Mouse (Mus musculus): ENCODE data around the gene D5Ertd579e. TPM values are rescaled to one million over a fixed set of nuclear protein-coding genes. Genes with fewer than 3 reads are reported as not detected.
A peak's percentile ranks its signal among the peaks of the same experiment; 100 is the strongest.
"Not testable (repeated sequence)": the region's sequence is repeated elsewhere in the genome, so short reads cannot be mapped to it uniquely, and the experiment has no call there.

Gene D5Ertd579e
- total RNA-seq, 2 experiments from 2014 or later = 90.2 to 105 TPM

DNA sequence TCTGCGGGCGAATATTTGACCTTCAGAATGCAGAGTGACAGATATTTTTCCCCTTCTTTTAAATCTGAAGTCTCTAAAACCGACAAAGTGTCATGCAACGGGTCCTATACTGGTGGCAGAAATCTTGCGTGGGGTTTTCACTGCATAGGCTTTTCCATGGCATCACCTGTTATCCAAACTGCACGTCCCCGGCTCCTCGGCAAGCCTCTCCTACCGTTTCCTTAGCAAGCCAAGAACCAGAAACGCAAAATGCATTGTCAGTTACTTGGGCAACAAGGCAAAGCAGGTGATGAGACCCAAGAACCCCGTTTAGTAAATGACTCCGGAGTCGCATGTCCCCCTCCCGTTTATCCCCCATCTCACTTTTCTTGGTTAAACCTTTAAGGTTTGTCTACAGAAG lies 819 bp downstream of the D5Ertd579e start:
- intact Hi-C loops (cut with DNase I) = loop anchor here (5.0 kb wide), 1 partner anchor 88 kb away; no protein-coding TSS in a partner anchor
- no peak for DNase-seq (ENCODE audit: low spot score in 2 of 2)

DNA sequence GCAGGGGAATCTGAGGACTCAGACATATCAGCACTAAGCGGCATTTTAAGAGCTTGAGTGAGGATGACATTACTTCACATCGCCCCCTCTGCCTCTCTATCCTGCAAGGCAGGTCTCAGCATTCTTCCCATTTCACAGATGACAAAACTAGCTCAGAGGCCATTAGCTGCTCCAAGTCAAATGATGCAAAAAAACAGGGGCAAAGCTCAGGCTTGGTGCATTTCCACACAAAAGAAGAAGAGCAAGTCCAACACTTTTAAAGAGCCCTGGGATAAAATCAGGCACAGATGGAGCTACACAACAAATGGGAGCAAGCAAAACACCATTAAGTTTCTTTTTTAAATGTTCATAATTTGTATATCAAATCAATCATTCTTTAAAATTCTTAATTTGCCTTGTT lies 2.2 kb downstream of the D5Ertd579e start:
- no peak for DNase-seq (ENCODE audit: low spot score in 2 of 2)
- intact Hi-C loops (cut with DNase I) = no loop called here

DNA sequence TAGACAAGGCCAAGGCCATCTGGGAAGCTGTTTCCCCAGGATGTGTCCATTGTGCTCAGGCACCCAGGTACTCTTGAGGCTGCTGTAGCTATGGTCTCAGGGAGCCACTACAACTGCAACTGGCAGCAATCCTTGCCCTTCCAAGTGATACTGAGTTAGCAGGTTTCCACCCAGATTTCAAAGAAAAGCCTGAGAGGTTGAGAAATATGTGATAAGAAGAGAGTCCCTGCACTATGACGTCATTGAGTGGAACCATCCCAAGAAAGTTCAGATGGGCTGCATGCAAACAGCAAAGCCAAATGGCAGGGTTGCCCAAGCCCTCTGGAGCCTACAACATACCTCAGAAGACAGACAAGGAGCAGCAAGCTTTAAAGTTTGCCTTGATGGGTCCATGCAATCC lies 4.4 kb downstream of the D5Ertd579e start:
- intact Hi-C loops (cut with DNase I) = no loop called here
- no peak for DNase-seq (ENCODE audit: low spot score in 2 of 2)

DNA sequence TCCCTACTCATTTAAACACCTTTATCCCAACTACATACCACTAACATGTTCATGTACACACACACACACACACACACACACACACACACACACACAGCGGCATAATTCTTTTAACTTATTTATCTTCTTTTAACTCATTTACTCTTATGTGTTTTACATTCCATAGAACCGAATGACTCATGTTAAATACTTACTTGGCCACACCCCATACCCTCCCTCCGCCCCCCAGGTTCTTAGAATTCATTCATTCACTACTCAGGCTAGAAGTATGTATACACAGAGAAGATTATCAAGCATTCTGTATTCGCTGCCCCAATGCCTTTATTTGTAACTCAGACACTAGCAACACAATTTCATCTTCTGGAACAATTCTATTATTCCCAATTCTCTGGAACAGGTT lies 10.7 kb downstream of the D5Ertd579e start:
- intact Hi-C loops (cut with DNase I) = no loop called here
- DNase-seq (ENCODE audit: low spot score in 2 of 2) = no peak

DNA sequence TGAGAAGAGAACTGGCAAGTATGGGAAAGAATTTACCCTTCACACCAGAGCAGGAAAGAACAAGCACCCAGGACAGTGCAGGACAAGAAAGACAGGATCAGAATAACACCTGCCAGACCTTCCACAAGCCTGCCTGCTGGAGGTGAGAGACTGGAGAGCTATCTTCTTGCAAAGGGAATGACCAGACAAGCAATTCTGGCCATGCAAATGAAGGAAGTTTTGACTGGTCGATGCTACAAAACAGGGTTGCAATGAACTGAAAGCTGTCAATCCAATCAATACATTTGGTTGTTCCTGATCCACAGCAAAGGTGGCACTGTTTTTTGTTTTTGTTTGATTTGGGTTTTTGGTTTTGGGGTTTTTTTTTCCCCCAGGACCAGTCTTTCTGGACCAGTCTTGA lies 12.2 kb downstream of the D5Ertd579e start:
- intact Hi-C loops (cut with DNase I) = no loop called here
- no peak for DNase-seq (ENCODE audit: low spot score in 2 of 2)

DNA sequence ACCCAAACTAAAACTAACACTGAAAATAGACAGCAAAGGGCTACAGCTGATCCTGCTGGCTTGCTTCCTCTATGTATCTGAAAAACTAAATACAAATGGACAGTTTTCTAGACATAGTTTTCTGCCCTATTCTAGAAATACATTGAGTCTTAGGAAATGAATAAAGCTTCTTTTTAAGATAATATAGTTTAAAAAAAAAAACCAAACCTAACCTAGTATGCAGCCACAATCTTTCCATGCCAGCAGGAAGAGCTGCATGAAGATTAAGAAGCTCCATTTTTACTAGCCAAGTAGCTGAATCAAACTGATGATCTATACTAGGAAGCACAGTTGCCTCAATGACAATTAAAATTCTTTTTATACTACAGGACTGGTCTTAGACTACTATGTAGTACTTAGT lies 14.6 kb downstream of the D5Ertd579e start:
- no peak for DNase-seq (ENCODE audit: low spot score in 2 of 2)
- intact Hi-C loops (cut with DNase I) = no loop called here

DNA sequence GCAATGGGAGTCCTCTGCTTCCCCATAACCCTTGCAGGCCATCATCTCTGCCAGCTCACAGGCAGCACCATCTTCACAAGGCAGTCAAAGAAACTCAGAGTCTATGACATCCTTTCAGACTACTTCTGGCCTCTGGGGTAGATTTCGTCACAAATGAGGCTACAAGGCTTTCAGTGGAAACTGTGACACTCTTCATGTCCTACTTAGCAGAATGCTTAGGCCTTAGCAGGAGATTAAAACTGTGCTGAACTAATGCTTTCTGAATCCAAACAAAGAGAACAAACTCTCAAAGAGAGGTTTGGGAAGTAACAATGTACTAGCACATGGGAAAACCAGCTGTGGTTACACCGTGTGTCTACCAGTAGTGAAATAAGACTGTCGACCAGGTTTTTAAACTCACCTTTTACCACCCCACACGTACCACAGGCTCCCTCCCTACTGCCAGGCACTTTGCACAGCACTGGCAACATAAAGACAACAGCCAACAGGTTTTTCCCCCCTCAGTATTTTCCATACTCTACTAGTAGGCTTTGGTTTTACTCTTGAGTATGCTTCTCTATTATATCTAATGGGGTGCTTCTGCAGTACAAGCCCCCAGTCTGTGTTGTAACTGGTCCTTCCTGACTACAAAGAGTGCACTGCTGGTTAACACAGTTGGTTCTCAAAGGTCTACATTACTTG lies 15.8 kb downstream of the D5Ertd579e start:
- DNase-seq (ENCODE audit: low spot score in 2 of 2) = no peak
- intact Hi-C loops (cut with DNase I) = no loop called here

DNA sequence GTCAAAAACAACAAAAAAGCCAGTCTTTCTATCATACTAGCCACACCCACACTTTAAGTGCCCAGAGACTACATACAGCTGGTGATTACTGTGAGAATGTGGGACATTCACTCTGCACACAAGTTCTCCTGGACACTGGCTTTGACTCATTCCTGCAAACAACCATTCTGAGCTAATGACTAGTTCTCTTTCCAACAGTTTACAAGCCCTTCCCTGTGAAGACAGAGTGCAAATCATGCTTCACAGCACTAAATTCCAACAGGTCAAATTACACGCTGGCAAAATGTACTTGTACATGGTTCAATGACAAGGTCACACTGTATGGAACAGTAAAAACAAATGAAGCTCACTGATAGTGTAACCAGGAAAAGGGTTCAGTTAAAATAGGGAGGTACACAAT lies 17.0 kb downstream of the D5Ertd579e start:
- DNase-seq (ENCODE audit: low spot score in 2 of 2) = no peak
- intact Hi-C loops (cut with DNase I) = no loop called here

DNA sequence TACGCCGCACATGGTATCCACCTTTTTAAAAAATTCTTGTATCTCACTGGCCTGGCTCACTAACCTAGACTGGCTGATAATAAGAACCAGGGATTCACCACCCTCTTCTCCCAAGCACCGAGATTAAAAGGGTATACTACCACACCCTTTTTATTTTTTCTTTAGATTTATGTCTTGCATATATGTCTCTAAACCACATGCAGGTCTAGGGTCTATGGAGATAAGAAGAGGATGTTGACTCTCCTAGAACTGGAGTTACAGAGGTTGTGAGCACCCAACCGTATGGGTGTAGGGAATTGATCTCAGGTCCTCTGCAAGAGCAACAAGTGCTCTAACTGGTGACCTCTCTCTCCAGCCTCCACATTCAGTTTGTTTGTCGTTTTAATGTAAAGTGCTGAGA lies 17.9 kb downstream of the D5Ertd579e start:
- DNase-seq (ENCODE audit: low spot score in 2 of 2) = no peak
- intact Hi-C loops (cut with DNase I) = no loop called here

DNA sequence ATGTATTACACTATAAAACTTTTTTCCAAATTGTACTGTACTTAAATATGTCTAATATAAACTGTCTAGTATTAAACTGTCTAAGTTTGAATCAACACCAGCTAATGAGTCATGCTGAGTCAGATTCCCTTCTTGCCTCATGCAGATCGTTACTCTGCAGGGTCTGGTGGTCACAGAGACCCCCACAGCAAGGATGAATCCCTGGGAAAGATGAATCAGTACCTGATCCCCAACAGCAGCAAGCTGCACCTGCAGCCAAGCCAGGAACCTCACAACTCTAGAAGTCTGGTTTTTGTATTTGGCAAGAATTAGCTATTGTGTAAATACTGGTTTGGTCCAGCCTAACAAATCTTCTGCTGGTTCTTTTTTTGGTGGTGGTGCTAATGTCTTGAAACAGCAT lies 20.4 kb downstream of the D5Ertd579e start:
- intact Hi-C loops (cut with DNase I) = no loop called here
- DNase-seq (ENCODE audit: low spot score in 2 of 2) = no peak

DNA sequence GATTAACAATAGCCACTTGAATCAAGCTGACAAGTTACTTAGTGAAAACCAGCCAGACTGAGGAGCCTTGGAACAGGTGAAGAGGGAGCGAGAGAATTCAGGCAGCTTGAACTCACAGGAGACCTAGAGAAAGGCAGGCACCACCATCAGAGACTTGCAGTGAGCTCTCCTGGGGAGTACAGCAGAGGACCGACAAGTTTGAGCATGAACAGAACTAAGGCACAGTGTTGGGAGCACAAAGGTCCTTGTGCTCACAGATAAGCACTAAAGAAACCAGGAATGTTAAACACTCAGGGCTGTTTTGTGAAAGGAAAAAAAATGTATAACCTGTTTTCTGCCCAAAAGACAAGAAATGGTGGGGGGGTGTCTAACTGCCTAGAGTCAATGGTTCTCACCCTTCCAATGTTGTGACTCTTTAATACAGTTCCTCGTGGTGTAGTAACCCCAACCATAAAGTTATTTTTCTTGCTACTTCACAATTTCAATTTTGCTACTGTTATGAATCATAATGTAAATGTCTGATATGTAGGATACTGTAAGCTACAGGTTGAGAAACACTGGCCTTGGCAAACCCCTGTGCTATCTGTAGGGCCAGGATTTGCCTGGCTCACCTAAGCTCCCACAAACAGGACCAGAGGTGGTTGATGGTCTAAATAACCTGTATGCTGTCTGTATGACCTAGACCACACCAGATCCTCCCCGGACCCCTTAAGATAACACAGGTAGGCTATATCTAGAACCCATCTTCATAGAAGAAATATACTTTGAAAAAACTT lies 21.0 kb downstream of the D5Ertd579e start:
- DNase-seq (ENCODE audit: low spot score in 2 of 2) = no peak
- intact Hi-C loops (cut with DNase I) = no loop called here

DNA sequence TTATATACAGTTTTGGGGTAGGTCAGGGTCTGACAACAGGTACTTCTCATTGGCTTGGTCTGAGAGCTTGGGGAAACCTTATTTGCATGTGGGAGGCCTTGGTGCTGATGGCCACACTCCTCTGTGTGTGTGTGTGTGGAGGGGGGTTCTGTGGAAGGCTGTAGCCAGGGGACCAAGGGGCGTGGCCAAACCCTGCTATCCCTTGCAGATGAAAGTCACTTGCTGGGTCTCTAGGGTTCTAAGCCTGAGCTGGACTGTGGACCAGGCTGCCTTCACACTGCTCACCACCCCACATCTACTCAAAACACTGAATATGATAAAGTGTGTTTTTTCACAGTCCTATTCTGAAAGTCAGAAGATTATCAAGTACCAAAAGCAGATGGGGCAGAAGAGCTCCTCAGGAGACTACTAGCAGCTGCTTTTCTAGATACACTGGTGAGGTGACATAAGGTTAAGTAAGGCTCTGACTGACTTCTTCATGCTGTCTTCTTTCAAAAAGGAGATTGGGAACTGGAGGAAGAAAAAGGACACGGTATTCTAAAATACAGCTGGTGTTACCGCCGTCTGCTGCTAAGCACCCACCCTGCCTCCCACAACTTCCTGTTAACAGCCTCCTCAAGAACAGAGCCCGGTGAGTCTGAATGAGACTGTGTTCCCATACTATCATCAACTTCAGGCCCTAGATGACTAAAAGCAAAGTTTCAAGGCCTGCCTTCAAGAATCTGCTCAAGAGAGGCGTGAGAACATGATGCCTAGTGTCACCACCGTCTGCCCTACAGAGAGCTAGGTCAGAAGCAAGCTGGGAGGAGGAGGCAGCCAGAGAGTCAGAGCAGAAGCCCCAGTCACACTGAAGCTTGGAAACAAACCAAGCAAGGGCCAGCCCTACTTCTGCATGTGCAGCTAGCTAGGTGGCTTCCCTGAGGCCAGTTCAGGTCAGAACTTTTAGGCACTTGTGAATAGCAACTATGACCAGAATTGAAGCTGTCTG lies 26.5 kb downstream of the D5Ertd579e start:
- intact Hi-C loops (cut with DNase I) = no loop called here
- DNase-seq (ENCODE audit: low spot score in 2 of 2) = peak; percentile 65 to 71

DNA sequence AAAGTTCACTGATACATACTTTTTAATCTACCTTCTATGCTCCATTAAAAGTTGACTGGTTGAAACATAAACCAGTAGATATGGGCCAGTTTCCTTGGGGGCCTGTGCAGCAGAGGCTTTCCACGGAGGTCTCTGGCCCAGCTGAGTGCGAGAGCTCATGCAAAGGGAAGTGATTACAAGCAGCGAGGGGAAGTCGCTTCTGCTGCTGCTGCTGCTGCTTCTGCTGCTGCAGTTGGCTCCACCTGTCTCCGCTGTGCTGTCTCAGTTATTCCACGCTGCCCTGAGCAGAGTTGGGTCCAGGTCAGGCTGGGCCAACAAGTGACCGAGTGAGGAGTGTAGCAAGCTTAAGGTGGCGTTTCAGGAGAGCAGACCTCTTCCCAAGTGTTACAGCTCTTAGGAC lies 27.3 kb downstream of the D5Ertd579e start:
- no peak for DNase-seq (ENCODE audit: low spot score in 2 of 2)
- intact Hi-C loops (cut with DNase I) = no loop called here

DNA sequence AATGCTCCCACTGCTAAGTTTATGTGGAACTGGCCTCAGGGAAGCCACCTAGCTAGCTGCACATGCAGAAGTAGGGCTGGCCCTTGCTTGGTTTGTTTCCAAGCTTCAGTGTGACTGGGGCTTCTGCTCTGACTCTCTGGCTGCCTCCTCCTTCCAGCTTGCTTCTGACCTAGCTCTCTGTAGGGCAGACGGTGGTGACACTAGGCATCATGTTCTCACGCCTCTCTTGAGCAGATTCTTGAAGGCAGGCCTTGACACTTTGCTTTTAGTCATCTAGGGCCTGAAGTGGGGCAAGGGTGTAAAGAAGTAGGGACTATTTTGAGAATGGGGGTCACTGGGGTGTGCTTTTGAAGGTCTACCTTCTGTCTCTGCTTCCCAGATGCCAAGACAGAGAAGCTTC lies 27.8 kb downstream of the D5Ertd579e start:
- intact Hi-C loops (cut with DNase I); DNase-seq (ENCODE audit: low spot score in 2 of 2): not testable (repeated sequence)

DNA sequence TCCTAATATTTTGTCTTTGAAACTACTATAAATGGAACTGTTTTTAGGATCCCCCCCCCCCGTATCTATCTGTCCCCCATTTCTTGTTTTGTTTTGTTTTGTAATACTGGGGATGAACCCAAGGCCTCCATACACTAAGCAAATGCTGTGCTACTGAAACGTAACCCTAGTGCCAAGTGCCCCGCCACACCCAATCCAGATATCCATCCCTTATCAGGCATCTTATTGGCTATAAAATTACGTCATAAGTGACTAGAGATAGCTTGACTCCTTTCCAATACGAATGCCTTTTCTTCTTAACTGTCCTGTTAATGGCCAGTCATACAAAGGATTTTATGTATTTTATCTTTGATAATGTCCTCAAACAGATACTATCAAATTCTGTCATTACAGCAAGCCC lies 28.7 kb downstream of the D5Ertd579e start:
- intact Hi-C loops (cut with DNase I) = no loop called here
- DNase-seq (ENCODE audit: low spot score in 2 of 2) = no peak

DNA sequence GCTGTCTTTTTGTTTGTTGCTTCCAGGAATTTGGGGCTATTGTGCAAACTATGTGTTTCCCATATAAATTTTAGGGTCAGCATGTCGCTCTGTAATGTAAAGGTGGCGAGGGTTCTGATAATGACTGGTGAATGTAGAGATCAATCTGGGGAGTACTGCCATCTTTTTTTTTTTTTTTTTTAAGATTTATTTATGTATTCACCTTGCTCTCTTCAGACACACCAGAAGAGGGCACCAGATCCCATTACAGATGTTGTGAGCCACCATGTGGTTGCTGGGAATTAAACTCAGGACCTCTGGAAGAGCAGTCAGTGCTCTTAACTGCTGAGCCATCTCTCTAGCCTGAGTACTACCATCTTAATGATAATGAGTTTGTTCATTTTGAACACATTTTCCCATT lies 29.1 kb downstream of the D5Ertd579e start:
- intact Hi-C loops (cut with DNase I); DNase-seq (ENCODE audit: low spot score in 2 of 2): not testable (repeated sequence)

DNA sequence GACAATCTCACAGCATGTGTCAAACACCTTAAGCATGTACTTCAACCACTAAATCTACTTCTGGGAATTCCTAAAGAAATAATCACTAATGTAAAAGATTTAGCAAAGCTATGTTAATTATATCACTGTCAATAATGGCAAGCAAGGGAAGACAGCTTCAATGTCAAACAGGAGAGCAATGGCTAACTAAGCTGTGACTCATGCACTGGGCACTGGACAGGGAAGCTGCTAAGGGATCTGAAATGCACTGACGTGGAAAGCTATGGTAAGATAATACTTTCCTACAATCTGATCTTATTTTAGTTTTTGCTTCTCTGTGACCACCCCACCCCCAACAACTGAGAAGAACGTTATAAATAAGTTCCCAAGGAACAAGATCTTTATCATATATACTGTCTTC lies 32.5 kb downstream of the D5Ertd579e start:
- no peak for DNase-seq (ENCODE audit: low spot score in 2 of 2)

DNA sequence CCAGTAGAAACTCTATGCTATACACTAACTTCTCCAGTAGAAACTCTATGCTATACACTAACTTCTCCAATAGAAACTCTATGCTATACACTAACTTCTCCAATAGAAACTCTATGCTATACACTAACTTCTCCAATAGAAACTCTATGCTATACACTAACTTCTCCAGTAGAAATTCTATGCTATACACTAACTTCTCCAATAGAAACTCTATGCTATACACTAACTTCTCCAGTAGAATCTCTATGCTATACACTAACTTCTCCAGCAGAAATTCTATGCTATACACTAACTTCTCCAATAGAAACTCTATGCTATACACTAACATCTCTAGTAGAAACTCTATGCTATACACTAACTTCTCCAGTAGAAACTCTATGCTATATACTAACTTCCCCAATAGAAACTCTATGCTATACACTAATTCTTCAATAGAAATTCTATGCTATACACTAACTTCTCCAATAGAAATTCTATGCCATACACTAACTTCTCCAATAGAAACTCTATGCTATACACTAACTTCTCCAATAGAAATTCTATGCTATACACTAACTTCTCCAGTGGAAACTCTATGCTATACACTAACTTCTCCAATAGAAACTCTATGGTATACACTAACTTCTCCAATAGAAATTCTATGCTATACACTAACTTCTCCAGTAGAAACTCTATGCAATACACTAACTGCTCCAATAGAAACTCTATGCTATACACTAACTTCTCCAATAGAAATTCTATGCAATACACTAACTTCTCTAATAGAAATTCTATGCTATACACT lies 34.7 kb downstream of the D5Ertd579e start:
- DNase-seq (ENCODE audit: low spot score in 2 of 2); intact Hi-C loops (cut with DNase I): not testable (repeated sequence)

More for the DNA sequence above, 32.5 kb downstream of the D5Ertd579e start:
- intact Hi-C loops (cut with DNase I) = no loop called here

DNA sequence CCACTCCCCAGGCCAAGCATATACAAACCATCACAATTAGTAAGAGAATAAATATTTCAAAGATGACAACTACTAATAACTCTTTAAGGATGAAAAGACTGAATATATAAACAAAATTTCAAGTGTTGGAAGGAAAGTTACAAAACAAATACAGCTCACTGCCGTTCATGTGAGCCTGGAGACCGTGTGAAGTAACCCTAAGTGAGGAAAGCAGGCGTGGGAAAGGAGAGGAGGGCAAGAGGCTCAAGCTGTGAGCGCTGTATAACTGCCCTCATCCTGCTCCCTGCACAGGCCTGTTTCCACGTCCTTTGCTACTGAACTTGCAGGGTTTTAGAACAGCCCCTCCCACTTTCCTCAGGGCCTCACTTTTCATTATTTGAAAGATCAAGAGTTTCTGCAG lies 70.2 kb downstream of the D5Ertd579e start:
- no peak for DNase-seq (ENCODE audit: low spot score in 2 of 2)
- intact Hi-C loops (cut with DNase I) = no loop called here
